Mouse (Mus musculus) adrenal gland, adult 8-10 months (tissue): ENCODE results near the gene Gm9817. TPM values are rescaled to one million over a fixed set of nuclear protein-coding genes. Genes with fewer than 3 reads are reported as not detected.
"Not testable (repeated sequence)": the region's sequence is repeated elsewhere in the genome, so short reads cannot be mapped to it uniquely, and the experiment has no call there.

ENCODE experiments used
- DNase-seq: peaks from one replicate; pipeline ENCODE4 v3.0.0; 2022
- total RNA-seq, 4 experiments: library from RNA; stranded (reverse); gene quantifications; 2 replicates each; pipeline ENCODE4 v1.2.4; 2022

The Gm9817 gene
- total RNA-seq: under 1 TPM; 0.12 to 0.27 (median 0.16) TPM

- DNase-seq: not testable (repeated sequence)
Measured at GRCm38 (mm10) chr13:45078392-45078791, at the start of gene Gm9817. TSS of gene Gm9817 (plus strand) at chr13:45078692.

DNA sequence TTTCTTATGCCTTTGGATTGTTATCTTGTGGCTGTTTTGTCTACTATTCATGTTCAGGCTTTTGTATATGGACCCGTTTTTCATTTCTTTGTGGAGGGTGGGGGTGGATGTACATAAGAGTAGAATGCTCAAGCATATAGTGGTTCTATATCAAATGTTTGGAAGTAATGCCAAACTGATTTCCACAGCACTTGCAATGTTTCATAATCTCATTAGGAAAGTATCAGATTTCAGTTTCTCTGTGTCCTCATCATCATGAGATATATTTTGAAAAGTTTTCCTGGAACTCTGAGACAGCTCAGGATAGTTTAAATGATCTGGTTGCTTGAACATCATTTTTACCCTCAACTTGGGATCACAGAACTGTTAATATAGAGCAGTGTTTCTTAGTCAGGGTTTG, 48.7 kb upstream of the Gm9817 start:
- DNase-seq: no peak

GRCm38 (mm10) chr13:45030830-45031229, 47.7 kb upstream of the Gm9817 start:
- DNase-seq: peak; percentile 82

- no peak for DNase-seq
Measured at GRCm38 (mm10) chr13:45031314-45031713, 47.2 kb upstream of the Gm9817 start.

DNA sequence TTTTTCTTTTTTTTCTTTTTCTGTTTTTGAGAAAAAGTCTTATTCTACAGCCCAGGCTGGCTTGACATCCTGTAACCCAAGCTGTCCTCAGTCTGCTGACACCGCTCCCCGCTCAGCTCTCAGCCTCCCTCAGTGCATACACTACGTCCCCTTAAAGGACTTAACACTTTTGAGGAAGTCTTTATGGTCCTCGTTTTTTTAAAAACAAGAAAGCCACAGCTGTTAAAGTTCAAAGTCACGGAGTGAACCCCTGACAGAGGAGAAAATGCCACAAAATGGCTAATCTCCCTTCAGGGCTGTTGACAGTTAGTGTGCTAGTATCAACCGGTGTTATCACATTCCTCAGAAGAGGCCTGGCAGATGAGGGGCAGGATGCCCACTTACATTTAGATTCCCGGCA, 46.7 kb upstream of the Gm9817 start:
- DNase-seq: no peak

DNA sequence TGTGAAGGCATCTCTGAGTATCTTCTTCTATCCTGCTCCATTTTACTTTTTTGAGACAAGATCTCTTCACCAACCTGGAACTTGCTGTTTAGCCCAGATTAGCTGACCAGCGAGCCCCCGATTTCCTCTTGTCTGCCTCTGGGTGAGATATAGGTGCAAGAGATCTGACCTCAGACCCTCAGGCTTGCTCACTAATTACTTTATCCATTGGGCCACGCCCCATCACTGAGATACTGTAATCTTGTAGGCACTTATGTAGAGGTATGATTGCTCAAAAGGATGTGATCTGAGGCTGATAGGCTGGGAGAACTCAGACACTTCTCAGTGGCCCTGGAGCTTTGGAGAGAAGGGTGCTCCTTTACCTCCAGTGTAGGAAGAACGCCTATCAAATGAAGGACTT, 46.0 kb upstream of the Gm9817 start:
- no peak for DNase-seq

DNA sequence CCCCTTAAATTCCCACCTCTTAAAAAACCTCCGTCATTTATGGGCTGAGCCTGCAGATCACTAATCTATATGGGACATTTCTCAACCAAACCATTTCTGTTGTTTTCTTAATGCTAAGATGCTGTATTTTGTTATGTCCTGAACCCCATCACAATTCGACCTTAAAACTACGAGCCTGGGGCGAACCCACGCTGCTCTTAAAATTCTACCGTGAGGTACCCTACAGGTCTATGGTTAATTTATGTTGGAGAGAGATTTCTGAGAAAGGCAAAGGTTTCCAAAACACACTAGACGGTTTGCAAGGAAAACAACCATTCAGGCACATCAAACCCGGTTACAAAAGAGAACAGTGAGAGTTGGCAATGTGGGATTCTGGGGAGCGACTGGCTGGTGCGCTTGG, 45.1 kb upstream of the Gm9817 start:
- DNase-seq: no peak

DNA sequence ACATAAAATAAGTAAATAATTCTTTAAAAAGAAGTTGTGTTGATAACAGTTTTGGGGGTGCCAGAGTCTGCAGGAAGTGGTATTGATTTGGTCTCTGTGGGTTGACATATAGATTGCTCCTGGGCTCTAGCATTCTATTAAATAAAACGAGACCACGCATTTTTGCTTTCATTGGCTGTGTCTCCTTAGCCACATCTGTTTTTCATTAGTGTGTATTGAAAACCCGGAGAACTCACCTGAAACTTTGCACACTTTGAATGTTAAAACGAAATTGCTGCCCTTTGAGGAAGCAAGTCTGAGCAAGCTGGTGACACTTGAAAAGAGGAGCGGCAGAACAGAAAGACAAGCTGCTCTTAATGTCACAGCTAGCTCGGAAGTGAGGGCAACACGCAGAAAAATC, 43.7 kb upstream of the Gm9817 start:
- DNase-seq: no peak

- no peak for DNase-seq
Measured at GRCm38 (mm10) chr13:45036417-45036816, 42.1 kb upstream of the Gm9817 start.

- DNase-seq: no peak
Measured at GRCm38 (mm10) chr13:45040195-45040594, 38.3 kb upstream of the Gm9817 start.

- DNase-seq: no peak
Measured at GRCm38 (mm10) chr13:45040741-45041140, 37.8 kb upstream of the Gm9817 start.

DNA sequence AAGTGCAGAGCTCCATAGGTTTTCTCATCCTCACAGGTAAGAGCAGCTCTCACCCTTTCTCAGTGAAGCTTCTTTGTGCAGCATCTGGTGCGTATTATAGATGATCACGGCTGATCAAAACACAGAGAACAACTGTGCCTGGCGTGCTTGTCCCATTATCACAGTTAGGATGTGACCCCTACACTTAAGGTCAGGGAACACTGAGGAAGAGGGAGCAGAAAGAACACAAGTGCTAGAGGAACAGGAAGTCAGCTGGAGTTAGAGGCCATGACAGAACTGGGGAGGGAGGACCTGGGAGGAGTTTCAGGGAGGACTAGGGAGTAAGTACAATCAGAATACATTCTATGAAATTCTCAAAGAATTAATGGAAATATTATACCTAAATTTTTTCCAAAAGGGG, 35.0 kb upstream of the Gm9817 start:
- no peak for DNase-seq

DNA sequence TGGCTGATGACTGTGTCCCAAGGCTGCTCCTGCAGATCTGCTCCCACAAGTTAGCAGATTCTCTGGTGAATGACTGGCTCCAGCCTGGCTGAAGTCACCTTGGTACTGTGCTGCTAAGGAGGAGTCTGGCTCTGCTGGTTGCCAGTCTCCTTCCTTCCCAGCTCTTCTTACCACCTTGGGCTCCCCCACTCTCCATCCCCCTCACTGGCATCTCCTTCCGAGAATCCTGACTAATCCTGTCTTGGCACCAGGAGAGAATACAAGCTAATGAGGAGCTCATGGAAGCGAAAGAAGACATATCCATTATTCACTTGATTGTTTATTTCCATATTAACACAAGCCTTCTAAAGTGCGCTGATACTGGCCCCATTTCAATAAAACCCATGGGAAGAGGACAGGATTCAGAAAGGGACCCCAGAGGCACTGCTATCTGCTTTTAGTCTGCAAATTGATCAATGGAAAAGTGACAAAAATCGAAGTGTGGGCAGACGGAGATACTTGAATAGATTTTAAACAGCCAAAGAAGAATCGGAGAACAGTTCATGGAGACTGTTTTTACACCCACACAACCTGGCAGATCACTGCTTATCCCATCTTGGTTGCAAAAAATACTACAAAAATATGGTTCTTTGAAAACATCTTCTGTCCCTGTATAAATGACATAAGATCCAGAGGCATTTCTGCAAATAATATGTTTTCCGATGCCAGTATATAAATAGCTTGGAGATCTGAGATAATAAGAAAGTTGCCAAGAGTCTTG, 29.1 kb upstream of the Gm9817 start:
- DNase-seq: no peak

DNA sequence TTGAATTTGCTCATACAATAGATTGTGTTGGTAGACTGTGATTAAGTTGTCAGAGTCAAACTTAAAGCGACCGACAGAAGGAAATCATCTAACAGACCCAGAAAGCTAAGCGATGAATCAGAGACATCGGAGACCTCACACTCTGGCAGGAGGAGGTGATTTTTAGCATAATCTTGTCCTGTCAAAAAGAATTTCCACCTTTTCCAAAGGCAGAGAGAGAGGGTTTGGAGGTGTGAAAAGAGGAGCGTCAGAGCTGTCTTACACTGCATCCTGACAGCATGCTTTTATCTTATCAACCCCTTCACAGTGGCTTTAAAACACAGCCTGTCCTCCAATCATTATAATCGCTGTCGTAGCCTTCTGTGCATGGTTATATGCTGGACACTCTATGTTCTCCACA, 25.7 kb upstream of the Gm9817 start:
- no peak for DNase-seq

GRCm38 (mm10) chr13:45053843-45054242, 24.6 kb upstream of the Gm9817 start:
- no peak for DNase-seq

GRCm38 (mm10) chr13:45059206-45059605, 19.3 kb upstream of the Gm9817 start:
- no peak for DNase-seq

- DNase-seq: no peak
Measured at GRCm38 (mm10) chr13:45063146-45063545, 15.3 kb upstream of the Gm9817 start.

- DNase-seq: no peak
Measured at GRCm38 (mm10) chr13:45064951-45065350, 13.5 kb upstream of the Gm9817 start.

DNA sequence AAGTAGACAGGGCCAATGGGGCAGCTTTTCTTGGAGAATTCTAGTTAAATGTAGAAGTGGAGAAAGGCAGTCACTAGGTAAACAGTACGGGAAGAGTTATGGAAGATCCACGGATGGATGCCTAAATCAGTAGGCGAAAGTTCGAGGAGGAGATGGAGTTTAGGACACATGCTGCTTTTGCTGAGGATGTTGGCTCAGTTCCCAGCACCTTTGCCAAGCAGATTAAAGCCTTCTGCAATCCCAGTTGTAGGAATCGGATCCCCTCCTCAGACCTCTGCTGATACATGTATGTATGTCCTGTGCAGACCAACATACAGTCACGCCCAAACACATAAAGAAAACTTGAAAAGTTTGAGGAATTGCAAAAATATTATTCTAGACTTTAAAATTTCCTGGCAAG, 8.1 kb upstream of the Gm9817 start:
- no peak for DNase-seq

DNA sequence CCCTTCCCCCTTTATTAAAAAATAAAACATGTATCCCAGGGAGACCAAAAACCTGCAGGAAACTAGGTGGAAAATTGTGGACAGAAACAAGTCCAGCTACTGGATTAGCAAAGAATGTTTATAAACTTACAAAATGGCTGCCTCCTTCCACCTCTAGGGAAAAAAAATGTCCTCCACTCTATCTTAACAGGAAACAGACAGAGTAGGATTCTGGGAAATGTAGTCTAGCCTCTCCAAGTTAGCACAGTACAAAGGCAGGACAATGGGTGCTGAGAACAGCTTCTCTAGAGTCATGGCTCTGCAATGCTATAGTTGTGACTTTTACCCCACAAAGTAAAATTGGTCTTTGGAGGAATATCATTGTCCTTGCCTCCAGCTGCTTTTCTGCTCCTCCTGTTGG, 3.5 kb upstream of the Gm9817 start:
- DNase-seq: no peak

- DNase-seq: no peak
Measured at GRCm38 (mm10) chr13:45075715-45076114, 2.8 kb upstream of the Gm9817 start.

DNA sequence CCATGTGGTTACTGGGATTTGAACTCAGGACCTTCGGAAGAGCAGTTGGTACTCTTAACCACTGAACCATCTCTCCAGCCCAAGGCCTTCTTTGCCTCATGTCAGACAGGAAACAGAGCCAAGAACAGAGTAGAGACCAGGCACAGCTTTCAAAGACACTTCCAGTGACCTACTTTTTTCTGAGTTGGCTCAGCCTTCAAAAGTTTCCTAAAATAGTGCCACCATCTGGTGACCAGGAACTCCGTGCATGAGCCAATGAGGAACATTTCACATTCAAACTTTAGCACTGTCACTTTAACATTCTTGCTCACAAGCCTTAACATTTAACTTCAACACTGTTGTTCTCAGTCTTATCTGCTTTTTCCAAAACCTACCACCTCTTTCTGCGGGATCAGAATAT, 2.3 kb downstream of the Gm9817 start:
- DNase-seq: no peak

DNA sequence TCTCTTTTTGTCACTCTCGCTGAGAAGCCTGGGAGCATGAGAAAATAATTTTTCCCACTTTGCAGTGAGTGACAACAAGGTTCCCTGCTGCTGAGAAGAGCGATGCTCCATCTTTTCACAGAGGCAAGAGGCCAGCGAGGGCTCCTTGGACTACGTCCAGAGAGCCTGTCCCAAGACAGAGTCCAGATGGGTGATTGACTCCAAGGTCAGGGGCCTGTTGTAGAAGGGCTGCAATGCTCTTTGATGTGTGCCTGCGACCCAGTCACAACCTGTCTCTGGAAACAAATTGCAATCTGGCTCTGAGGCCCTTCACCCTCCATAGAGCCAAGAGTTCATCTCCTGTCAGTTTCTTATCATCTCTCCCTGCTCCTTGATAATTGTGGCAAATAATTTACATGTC, 5.2 kb downstream of the Gm9817 start:
- DNase-seq: peak; percentile 55

- DNase-seq: no peak
Measured at GRCm38 (mm10) chr13:45088796-45089221, 10.3 kb downstream of the Gm9817 start.

DNA sequence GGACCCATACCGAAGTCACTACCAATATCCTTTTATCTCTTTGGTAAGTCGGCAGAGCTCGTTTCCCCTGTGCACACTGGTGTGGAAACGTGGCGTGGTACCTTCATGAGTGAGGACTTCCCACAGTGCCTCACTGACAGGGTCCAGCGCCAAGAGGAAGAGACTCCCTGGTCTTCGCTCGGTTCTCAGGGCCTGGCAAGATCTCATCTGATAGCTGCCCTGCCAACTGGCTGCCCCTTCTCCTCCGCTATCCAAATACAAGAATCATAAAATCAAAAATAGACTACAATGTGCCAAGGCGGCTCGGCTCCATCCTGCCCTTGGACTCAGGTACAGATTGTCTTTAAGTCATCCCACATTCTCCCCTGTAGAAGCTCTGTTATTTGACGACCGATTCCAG, 11.4 kb downstream of the Gm9817 start:
- DNase-seq: no peak
